Mouse (Mus musculus): Measurements from ENCODE around the gene Masp1.

DNA sequence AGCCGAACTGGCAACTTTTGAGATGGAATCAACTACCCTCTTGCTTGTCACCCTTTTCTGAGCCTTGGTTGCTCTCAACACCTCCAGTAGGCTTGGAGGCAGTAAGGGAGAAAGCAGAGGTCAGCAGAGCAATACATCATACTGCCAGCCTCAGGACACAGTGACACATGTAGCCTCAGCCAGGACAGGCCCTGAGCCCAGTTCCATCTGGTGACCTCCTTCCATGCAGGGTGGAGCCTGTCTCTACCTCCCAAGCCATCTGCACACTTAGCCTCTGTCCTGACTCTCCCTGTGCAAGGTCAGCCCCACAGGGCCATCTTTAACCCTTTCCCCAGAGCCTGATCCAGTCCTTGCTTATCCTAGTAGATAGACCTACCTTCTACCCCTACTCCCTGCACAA lies 92.9 kb downstream of the Masp1 start:
- no peak for TF ChIP-seq CTCF (IDR thresholded peaks at IDR 0.05; ENCODE audit: borderline replicate concordance, control insufficient read depth, extremely low read depth, insufficient read depth, low read length, poor library complexity)
- no peak for TF ChIP-seq POLR2A (IDR thresholded peaks at IDR 0.05; ENCODE audit: control insufficient read depth, extremely low read depth, insufficient read depth, low read length, poor library complexity)

Measured in thymus, adult 2 months (tissue).